Mouse (Mus musculus) urinary bladder, adult 2 months (tissue): ENCODE data around the gene Mapk1. TPM values are rescaled to one million over a fixed set of nuclear protein-coding genes. Genes with fewer than 3 reads are reported as not detected.

Experiments used
- DNase-seq: peaks from one replicate; pipeline ENCODE4 v3.0.0; 2022; ENCODE audit warnings: low spot score
- polyA plus RNA-seq: library from polyadenylated mRNA; depleted of rRNA; stranded (reverse); fragments of >200 nt; gene quantifications from 2 replicates; pipeline ENCODE4 v1.2.3, GENCODE M21; 2012

Mapk1 gene
- polyA plus RNA-seq, 1 experiment: 134 TPM

DNA sequence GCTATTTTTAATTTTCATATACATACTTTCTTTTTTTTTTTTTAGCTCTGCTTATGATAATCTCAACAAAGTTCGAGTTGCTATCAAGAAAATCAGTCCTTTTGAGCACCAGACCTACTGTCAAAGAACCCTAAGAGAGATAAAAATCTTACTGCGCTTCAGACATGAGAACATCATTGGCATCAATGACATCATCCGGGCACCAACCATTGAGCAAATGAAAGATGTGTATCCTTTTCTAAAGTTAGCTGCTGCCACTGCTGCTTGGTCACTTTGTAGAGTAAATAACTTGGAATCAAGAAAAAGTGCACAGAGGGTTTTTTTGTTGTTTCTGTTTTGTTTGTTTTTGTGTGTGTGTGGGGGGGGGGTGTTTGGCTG, 32.7 kb downstream of the Mapk1 start:
- DNase-seq: no peak

GRCm38 (mm10) chr16:17018071-17018470, 34.9 kb downstream of the Mapk1 start:
- no peak for DNase-seq

DNA sequence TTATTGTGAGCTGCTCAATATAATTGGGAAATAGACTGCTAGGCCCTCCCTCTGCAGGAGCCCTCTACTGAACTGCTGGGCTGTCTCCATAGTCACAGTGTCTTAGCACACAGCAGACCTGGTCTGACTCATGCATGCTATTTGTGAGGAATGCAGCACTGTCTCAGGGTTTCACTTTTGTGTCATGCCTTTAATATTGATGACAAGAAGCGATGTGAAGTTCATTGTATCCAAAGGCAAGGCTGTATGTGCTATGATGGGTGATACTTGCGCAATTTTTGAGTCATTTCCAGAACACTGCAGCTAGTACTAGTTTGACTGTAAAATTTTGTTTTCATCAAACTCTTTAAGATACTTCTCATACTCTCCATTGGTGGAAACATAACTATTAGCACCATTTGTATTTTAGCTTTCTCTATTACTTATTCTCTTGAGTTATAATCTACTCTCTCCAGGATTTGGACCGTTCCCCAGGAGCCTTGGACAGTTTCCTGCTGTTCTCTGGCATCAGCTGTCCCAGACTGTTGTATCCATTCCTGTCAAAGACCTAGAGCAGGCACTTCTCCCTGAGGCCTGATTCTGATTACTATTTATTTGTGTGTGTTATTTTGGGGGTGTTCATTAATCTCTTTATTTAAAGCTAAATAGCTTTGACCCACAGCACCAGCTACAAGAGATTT, 41.4 kb downstream of the Mapk1 start:
- no peak for DNase-seq

DNA sequence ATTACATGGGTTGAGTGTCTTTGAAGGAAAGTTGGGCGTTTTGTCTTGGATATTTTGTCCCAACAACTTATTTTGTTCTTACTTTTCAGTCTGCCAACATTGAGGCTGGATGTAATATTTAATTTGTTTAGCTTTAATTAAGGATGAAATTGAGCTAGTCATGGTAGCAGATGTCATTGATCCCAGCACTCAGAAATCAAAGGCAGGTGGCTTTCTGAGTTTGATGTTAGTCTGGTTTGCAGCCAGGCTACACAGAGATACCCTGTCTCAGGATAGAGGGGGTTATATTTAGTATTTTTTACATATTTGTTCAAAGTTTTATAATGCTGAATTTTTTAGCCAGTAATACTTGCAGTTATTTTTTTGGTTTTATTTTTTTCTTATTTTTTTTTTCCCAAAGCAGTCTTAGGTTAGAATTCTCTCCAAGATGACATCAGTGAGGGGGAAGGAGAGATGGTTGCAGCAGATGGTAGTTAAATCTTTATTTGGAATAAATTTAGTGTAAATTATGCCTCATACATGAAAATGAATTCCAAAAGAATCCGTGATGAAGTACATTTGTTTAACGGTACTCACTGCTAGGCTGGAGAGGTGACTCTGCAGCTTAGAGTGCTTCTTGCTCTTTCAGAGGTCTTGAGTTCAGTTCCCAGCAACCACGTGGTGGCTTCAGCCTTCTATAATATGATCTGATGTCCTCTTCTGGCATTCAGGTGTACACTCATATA, 47.0 kb downstream of the Mapk1 start:
- DNase-seq: no peak

DNA sequence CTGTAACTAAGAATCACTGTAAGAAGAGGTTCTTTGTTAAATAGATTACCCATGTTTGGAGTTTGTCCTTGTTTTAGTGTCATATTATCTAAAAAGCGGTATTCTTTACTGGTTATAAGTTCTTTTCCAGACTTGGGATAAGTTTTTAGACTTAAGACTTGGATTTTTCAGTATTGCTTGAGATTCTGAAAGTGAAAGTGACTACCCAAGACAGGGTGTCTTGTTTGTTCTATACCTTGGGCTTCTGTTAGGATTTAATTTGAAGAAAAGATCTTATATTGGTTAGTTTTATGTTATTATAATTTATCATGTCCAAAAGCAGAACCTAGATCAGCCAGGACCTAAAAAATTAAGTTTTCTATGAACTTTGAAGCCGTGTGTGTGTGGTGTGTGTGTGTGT, 50.6 kb downstream of the Mapk1 start:
- no peak for DNase-seq

GRCm38 (mm10) chr16:17040716-17041115, 57.5 kb downstream of the Mapk1 start:
- no peak for DNase-seq

DNA sequence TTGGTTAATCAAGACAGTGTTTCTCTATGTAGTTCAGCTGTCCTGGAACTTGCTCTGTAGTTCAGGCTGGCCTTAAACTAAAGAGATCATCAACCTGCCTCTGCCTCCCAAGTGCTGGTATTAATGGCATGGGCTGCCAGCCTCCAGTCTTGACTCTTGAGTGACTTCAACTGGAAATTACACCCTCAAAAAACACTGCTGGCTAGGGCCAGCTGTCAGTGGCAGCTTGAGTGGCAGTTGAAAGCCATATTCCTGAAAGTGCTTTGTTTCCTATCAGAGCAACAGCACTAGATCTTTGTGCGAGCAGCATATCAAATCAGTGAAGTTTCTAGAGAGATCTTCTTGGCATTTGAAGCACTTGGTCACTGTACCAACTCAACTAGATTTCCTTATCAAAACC, 58.2 kb downstream of the Mapk1 start:
- DNase-seq: no peak

DNA sequence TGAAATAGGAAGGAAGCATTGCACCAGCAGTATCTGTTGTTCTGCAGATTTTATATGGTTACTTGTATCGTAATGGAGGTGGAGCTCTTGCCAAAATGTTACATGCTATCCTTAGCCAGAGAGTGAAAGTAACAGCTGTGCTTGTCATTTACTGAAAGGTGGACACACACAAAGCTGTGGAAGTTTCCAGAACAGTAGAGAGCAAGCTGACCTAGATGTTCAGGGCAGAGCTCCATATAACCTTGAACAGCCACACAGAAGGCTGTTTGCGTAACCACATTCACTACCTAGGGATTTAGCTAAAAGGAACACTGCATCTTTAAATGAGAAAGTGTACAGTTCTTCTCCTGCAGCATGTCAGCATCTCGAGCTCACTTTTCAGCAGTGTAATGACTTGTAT, 61.1 kb downstream of the Mapk1 start:
- no peak for DNase-seq

DNA sequence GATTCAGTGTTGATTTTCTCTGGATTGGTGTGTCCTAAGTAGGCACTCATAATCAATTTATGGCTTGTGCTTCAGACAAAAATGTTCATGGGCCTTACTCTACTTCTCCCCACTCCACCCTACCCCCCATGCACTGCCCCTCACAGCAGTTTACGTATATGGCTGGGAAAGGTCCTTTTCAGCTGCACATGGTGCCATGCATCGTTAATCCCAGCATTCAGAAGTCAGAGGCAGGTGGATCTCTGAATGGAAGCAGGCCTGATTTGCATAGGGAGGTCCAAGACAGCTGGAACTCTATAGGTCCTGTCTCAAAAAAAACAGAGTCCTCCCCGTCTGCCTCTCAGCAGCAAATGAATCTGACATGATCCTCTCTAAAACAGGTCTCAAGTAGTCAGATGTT, 62.1 kb downstream of the Mapk1 start:
- DNase-seq: no peak

GRCm38 (mm10) chr16:17049886-17050285, 66.7 kb downstream of the Mapk1 start:
- no peak for DNase-seq

DNA sequence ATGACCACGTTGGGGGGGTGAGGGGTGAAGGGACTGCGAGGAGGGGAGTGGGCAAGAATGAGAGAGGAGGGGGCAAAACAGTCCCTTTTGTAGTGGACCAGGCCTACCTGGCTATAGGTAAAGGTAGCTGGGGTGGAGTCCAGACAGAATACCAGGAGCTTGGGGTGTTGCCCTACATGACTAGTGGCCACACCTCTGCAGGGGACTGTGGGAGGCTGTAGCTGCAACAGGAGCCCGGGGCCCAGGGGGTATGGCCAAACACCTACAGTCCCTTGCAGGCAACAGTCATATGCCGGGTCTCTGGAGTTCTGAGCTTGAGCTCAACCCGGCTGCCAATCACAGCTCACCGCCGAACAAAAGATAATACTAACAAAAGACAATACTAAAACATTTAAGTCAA, 68.9 kb downstream of the Mapk1 start:
- no peak for DNase-seq

DNA sequence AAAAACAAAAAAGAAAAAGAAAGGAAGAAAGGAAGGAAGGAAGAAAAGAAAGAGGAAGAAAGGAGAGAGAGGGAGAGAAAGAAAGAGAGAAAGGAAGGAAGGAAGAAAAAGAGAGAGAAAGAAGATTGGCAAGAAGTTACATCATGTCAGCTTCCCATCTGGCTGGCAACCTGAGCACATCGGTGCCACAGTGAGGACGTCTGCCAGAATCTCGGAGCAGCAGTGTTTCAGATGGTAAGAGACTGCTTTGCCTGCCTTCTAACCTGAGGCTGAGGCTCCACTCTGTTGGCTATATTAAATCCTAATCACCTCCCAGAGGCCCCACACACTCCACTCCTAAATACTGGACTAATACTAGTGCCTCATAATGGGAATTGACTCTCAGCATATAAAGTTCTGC, 70.7 kb downstream of the Mapk1 start:
- DNase-seq: no peak

- no peak for DNase-seq
Observed at GRCm38 (mm10) chr16:17055584-17055983, 72.4 kb downstream of the Mapk1 start.

DNA sequence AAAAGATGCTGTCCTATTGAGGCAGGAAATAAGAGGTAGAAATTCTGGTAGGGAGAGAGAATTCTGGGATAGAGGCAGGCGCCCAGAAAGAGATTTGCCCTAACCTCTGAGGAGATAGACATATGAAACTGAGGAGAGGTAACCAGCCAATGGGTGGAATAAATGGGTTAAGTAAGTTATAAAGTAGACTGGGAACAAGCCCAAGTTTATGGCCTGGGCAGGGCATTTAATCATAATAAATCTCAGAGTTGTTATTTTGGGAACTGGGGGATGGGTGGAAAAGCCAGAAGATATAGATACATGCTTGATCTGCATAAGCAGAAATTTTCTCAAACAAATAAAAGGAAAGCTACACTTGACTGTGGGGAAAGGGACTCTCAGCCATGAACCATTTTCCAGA, 79.2 kb downstream of the Mapk1 start:
- DNase-seq: no peak

DNA sequence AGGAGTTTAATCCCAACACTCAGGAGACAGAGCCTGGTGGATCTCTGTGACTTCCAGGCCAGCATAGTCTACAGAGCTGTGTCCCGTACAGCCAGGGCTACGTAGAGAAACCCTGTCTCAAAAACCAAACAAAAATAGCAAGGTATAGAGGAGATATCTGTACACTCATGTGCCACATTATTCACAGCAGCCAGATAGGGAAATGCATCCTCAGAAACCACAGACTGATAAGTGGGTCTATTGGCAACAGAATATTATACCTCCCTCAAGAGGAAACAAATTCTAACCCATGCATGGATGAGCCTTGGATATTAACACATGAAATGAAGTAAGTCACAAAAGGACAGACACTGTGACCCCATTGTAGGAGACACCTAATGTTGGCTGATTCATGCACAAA, 84.4 kb downstream of the Mapk1 start:
- DNase-seq: no peak

DNA sequence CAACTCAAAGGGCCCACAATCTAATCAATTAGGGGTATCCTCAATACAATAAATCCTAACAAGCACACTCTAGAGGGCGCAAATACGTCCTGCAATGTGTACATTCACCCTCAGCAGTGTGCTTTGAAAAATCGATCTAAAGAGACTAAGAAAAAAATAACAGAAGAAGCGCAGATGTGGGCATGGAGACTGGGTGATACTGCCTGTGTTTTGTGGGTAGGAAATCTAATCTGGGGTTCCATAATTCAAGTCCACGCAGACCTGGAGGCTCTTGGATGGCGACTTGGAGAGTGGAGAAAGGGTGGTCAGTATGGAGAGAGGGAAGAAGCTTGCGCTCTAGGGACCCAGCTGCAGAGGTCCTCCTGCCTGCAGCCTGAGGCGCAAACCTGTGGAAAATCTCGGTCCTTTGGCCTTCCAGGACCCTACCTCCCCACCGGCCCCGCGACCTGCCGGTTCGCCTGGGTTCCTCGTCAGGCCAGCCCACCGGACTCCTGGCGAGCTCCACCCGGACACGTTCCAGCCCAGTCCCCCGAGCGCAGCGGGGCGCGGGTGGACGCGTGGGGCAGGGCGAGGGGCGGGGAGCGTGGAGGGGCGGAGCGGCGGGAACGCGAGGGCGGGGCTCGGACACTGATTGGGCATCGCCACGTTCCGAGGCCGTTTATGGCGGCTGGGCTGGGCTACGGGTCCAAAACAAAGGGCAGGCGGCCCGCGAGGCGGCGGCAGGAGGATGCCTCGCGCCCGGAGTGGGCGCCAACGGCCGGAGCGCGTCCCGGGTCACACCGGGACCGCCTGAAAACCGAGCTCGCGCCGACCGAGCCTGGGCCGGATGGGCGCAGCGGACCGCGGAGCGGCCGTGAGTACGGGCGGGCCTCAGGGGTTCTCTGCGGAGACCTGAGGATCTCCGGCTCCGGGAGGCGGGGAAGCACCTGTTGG, 86.6 kb downstream of the Mapk1 start, which contains the start of gene Ypel1:
Ypel1 (plus strand) TSS at position 186 of the 933 bp plus-strand sequence.
- DNase-seq: peak; percentile 87

DNA sequence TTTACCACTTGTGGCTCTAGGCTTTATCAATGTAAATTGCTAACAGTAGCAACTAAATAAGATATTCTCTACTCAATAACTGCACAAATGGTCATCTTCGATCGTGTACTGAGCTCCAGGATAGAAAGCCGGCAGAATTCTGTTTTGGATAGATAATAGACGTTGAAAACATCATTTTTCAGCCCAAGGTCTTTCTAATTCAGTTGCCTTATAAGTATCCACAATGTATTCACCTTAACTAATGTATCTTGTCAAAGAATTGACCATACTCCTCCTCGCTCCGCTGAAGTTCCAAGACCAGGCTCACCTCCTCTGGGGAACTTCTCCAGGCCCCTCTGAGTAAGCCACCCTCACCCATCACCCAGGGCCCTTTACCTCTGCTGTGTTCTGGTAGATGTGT, 87.5 kb downstream of the Mapk1 start:
- DNase-seq: no peak

GRCm38 (mm10) chr16:17073000-17073399, 89.8 kb downstream of the Mapk1 start:
- no peak for DNase-seq

- DNase-seq: no peak
Observed at GRCm38 (mm10) chr16:17076301-17076700, 93.1 kb downstream of the Mapk1 start.

DNA sequence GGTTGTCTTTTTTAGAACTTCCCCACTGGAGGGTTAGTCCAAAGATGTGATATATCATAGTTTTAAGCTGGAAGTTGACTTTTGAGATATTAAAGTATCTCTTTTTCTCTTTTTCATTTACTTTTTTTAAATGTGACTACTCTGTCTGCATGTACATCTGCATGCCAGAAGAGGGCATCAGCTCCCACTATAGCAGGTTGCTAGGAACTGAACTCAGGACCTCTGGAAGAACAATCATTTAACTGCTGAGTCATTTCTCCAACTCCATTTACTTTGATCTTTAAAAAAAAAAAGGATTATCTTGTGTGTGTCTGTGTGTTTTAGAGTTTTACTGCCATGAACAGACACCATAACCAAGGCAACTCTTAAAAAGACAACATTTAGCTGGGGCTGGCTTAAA, 93.7 kb downstream of the Mapk1 start:
- DNase-seq: no peak

DNA sequence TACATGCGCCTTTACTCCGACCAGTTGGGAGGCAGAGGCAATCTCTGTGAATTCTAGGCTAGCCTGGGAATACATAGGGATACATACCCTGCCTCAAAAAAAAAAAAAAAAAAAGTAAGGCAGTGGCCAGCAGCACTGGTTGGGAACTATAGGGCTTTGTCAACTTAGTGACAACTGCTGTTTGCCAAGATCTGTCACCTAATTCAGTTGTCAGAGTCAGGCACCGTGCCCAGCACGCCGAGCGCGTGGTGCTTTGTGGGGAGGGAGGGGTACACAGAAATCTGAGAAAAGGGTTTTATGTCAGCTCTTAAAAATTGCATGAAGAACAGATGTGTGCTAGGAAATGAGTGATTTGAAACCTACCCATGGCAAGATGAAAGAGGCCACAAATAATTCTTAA, 94.9 kb downstream of the Mapk1 start:
- DNase-seq: no peak

- no peak for DNase-seq
Observed at GRCm38 (mm10) chr16:17082121-17082792, 99.1 kb downstream of the Mapk1 start.
